Mouse (Mus musculus): ENCODE measurements around the gene Siae.

The Siae gene

DNA sequence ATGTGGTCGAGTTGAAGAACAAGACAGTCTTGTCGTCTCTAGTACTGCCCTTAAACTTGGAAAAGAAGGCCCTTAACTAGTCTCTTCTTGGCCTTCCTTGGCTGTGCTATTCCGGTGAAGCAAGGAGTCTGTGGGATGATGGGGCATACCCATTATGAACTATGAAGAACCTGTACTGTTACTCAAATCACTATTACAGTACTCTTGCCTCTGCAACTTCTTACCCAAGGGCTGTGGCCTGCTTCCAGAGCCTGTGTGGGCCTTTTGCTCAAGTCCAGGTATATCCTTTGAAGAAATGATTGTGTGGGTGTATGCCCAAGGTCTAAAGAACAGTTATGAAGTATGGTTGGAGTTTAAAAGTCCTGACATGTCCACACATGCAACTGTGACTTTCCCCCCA lies 114.8 kb downstream of the Siae start:
- no peak for ATAC-seq (ENCODE audit: low TSS enrichment)

DNA sequence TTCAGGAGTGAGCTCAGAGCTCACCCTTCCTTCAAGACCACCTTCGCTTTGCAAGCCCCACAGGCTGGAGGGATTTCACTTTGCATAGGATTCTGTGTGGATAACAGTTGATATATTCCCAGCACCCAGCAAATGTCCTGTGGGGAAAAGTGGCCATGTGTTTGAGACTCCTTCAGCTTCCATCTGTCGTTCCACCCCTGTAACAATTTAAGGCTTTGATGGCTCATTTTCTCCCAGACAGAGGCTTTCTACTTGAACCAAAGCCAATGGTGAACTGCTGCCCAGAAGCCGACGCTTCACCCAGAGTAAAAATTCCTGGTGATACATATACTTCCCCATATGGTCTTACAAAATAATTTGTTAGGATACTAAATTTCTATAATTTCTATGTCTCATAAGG lies 119.8 kb downstream of the Siae start:
- ATAC-seq (ENCODE audit: low TSS enrichment) = peak; percentile 92

DNA sequence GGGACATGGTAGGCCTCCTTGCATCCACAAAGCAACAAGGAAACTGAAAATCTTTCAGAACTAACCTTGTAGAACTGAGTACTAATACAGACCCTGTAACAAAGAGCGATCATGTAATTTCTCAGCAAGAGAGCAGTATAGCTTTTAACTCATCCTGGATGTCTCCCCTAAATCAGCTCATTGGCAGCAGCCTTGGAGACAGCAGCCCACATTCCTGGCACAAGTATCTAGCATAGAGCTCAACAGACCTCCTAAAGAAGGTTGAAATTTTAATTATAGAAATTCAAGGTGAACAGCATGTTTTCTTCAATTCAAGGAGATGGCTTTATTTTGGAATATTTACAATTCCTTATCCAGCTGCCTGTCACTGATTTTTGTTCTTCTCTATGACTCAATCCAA lies 125.6 kb downstream of the Siae start:
- ATAC-seq (ENCODE audit: low TSS enrichment) = peak; percentile 96

DNA sequence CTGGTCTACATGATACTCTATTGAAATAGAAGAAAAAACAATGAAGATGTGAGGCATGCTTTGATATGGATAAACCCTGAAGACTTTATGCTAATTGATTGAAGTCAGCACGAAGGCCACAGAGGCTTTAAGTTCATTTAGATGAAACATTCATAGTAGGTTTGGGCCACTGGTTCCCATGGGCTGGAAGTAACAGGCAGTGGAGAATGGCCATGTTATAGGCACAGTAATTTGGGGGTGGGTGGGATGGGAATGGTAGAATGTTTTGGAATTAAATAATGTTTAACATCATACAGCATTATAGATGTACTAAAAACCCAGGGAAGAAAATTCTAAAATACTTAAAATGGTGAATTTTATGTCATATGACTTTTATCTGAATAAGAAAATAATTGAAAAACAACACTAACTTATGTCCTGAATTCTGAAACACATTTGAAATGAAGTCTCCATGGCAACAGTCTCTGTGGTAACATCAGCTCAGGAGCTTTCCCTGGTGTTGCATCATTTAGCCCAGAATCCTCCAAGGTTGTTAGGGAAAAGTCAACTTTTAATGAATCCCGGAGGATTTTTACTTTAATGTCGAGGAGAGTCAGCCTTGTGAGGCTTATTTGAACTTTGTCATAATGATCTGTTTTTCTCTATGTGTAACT lies 131.9 kb downstream of the Siae start:
- peak; percentile 87 for ATAC-seq (ENCODE audit: low TSS enrichment)

DNA sequence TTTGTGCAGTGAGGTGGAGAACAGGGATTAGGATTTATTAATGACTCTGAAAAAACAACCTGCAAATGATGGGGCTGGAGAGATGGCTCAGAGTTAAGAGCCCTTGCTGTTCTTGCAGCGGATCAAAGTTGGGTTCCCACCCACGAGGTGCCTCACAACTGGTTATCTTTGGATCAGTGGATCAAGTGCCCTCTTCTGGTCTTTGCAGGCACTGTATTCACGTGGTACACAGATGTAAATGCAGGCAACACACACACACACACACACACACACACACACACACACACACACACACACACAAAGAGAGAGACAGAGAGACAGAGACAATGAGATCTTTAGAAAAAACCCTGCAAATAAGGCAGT lies 132.4 kb downstream of the Siae start:
- ATAC-seq (ENCODE audit: low TSS enrichment) = peak; percentile 31; the same call in 1 of the 2 replicates

DNA sequence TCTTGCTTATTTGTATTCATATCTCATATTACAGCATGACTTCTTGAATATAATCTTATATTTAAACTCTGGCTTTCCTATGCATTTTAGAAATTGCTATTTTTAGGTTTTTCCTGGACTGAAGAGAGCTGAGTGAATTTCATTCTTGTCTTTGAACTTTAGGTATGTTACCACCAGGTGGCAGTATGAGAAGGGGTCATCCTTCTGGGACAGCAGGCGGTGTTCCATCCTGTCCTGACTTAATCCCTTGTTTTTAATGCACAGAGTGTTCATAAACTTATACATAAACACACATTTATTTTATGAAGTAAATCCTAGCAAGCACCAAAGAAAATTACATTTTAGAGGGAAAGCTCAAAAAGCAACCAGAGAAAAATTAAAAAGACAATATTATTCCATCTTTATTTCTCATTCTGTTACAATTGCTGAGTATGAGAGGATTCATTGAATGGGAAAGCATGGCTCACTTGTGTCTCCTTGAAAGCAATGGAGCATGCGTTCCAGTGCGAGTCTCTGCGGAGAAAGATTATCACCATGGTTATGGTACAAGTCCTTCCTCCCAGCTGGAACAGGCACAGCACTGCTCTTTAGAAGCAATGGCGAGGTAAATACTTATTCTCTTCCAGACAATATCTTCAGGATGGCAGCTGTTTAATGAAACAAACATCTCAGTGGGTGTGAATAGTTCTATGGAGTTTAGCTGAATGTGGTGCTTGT lies 134.6 kb downstream of the Siae start:
- ATAC-seq (ENCODE audit: low TSS enrichment) = peak; percentile 62; the same call in 1 of the 2 replicates

Measured in frontal cortex, adult (tissue).